ENCODE assay signal across 25 mouse cellular contexts in the genomic region with DNA sequence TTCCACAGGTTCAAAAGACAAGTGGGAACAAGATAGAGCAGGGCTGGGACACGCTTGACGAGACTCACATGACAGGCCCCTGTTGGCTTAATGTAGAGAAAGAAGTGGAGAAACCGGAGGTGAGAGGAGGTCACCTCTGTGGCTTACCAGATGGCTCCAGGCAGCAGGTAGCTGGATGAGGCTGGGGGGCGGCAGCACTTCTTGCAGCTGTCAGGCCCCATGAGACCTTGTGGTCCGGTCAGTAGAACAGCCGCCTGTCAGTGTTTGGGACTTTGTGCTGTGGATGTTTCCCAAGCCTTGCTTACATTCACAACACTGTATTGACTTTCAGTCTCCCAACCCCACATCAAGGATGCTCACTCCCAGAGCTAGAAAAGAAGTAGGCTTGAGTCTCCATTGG.
DNase-seq lines count a peak whose midpoint lies in the region; ATAC-seq and TF ChIP-seq lines count a peak whose summit lies in the region.
"Had no signal": no experiment of that assay in that cellular context is flagged by ENCODE, and none has a peak within 500 bp of the region (broad histone marks: within the 10 kb centered on the region; RNA-seq: fewer than 3 reads in every experiment).

No protein-coding gene starts in this region.

- peak; percentile 45; the same call in 1 of the 2 replicates for ATAC-seq in liver, postnatal 0 days
- ATAC-seq in liver, embryonic 11.5 days (replicated peaks; ENCODE audit: low FRiP score), result no peak
- ATAC-seq in forebrain, embryonic 15.5 days (replicated peaks), result no peak
- ATAC-seq: activated CD4-positive, CD25-positive, alpha-beta regulatory T cell, adult 4 months; CD4-positive, CD25-positive, alpha-beta regulatory T cell, adult 4 months; forebrain, embryonic 16.5 days had no signal

- H3K4me1 ChIP-seq in liver, postnatal 0 days (ENCODE audit: insufficient read depth), result no peaks in the 10 kb centered on the region
- H3K4me1 ChIP-seq in liver, embryonic 11.5 days (replicated peaks; ENCODE audit: control insufficient read depth, insufficient read depth, low read length), result no peaks in the 10 kb centered on the region
- H3K4me1 ChIP-seq in forebrain, embryonic 15.5 days, result peaks cover 11% of the 10 kb centered on the region
- H3K4me1 ChIP-seq: embryonic facial prominence, embryonic 15.5 days; hindbrain, embryonic 15.5 days had no signal

- peak; percentile 93 for DNase-seq in heart, adult 11 months
- no peak for DNase-seq in heart, postnatal 25 days (ENCODE audit: low spot score)
- no peak for DNase-seq in liver, postnatal 0 days
- no peak for DNase-seq in liver, embryonic 11.5 days (ENCODE audit: low spot score)
- DNase-seq in fat pad, adult 2 months (ENCODE audit: extremely low read depth, low read depth, low spot score), result peak; percentile 13
- DNase-seq: adrenal gland, adult 8-10 months; adrenal gland, postnatal 25 days; cerebellum, adult 11-12 months; cerebellum, adult 8-10 months; cerebellum, postnatal 10 days; cerebellum, postnatal 36 days; embryo, embryonic 11 days; gastrocnemius, adult 2 months; gastrocnemius, postnatal 25 days had no signal

- 65% methylated on average over 6 of the region's 6 CpGs for WGBS in liver, postnatal 0 days (ENCODE audit: insufficient replicate concordance)
- 90% methylated on average over 6 of the region's 6 CpGs for WGBS in liver, embryonic 11.5 days
- 94% methylated on average over 6 of the region's 6 CpGs for WGBS in forebrain, embryonic 15.5 days

- H3K27me3 ChIP-seq in liver, postnatal 0 days (ENCODE audit: insufficient read depth, low read length), result no peaks in the 10 kb centered on the region
- no peaks in the 10 kb centered on the region for H3K27me3 ChIP-seq in liver, embryonic 11.5 days (replicated peaks; ENCODE audit: control insufficient read depth, insufficient read depth, low read length)
- H3K27me3 ChIP-seq in forebrain, embryonic 15.5 days, result no peaks in the 10 kb centered on the region
- H3K27me3 ChIP-seq: embryonic facial prominence, embryonic 15.5 days; forebrain, embryonic 12.5 days; heart, embryonic 13.5 days; hindbrain, embryonic 12.5 days; hindbrain, embryonic 15.5 days had no signal

- H3K27ac ChIP-seq in liver, postnatal 0 days (ENCODE audit: low read depth), result no peak overlapping the region
- no peak overlapping the region for H3K27ac ChIP-seq in liver, embryonic 11.5 days (ENCODE audit: low read depth, low read length)
- H3K27ac ChIP-seq in forebrain, embryonic 15.5 days (replicated peaks), result no peak overlapping the region
- H3K27ac ChIP-seq: embryonic facial prominence, embryonic 15.5 days; forebrain, embryonic 12.5 days; gastrocnemius, adult 2 months; heart, adult 2 months; heart, embryonic 10.5 days; heart, embryonic 13.5 days; hindbrain, embryonic 12.5 days; hindbrain, embryonic 15.5 days had no signal

- H3K4me3 ChIP-seq in liver, postnatal 0 days (ENCODE audit: low read depth, low read length), result no peak overlapping the region
- H3K4me3 ChIP-seq in liver, embryonic 11.5 days (ENCODE audit: low read depth, low read length), result no peak overlapping the region
- H3K4me3 ChIP-seq in forebrain, embryonic 15.5 days, result no peak overlapping the region
- H3K4me3 ChIP-seq: embryonic facial prominence, embryonic 15.5 days; forebrain, embryonic 12.5 days; gastrocnemius, adult 2 months; heart, adult 2 months; heart, embryonic 10.5 days; heart, embryonic 13.5 days; hindbrain, embryonic 12.5 days; hindbrain, embryonic 15.5 days had no signal

- H3K9ac ChIP-seq in liver, postnatal 0 days (replicated peaks), result no peak overlapping the region
- no peak overlapping the region for H3K9ac ChIP-seq in liver, embryonic 11.5 days (ENCODE audit: low read depth, low read length)
- no peak overlapping the region for H3K9ac ChIP-seq in forebrain, embryonic 15.5 days (replicated peaks)
- H3K9ac ChIP-seq: embryonic facial prominence, embryonic 15.5 days; forebrain, embryonic 12.5 days; heart, embryonic 13.5 days; hindbrain, embryonic 12.5 days; hindbrain, embryonic 15.5 days had no signal

- intact Hi-C loops in heart, postnatal 25 days (cut with DNase I), result no loop called here

- TF ChIP-seq CTCF in liver, postnatal 0 days (IDR thresholded peaks at IDR 0.05; ENCODE audit: low read depth), result no peak

- H3K36me3 ChIP-seq in liver, postnatal 0 days (replicated peaks; ENCODE audit: insufficient read depth, low read length), result no peaks in the 10 kb centered on the region
- H3K36me3 ChIP-seq in liver, embryonic 11.5 days (ENCODE audit: control insufficient read depth, insufficient read depth, low read length), result no peaks in the 10 kb centered on the region
- peaks cover 53% of the 10 kb centered on the region for H3K36me3 ChIP-seq in forebrain, embryonic 15.5 days

- no peak overlapping the region for H3K4me2 ChIP-seq in liver, postnatal 0 days (ENCODE audit: low read depth, low read length)
- H3K4me2 ChIP-seq in liver, embryonic 11.5 days, result no peak overlapping the region
- H3K4me2 ChIP-seq in forebrain, embryonic 15.5 days (replicated peaks), result no peak overlapping the region
- H3K4me2 ChIP-seq: embryonic facial prominence, embryonic 15.5 days; forebrain, embryonic 12.5 days; heart, embryonic 13.5 days; hindbrain, embryonic 12.5 days; hindbrain, embryonic 15.5 days had no signal

- no peaks in the 10 kb centered on the region for H3K9me3 ChIP-seq in liver, postnatal 0 days (ENCODE audit: low read length)
- H3K9me3 ChIP-seq in liver, embryonic 11.5 days (ENCODE audit: control insufficient read depth, low read length), result no peaks in the 10 kb centered on the region
- H3K9me3 ChIP-seq in forebrain, embryonic 15.5 days, result no peaks in the 10 kb centered on the region
- H3K9me3 ChIP-seq: embryonic facial prominence, embryonic 15.5 days; forebrain, embryonic 12.5 days; heart, embryonic 10.5 days; heart, embryonic 13.5 days; hindbrain, embryonic 12.5 days; hindbrain, embryonic 15.5 days had no signal

- no peak for TF ChIP-seq EP300 in liver, postnatal 0 days (IDR thresholded peaks at IDR 0.05; ENCODE audit: low read depth)

Comparison
In these comparisons a context has a peak if more than half of its experiments do, and no peak if none do; other contexts are left out.
1. DNase-seq: peak in heart, adult 11 months (single experiment) and fat pad, adult 2 months (single experiment); none in heart, postnatal 25 days (single experiment), liver, postnatal 0 days (single experiment) and liver, embryonic 11.5 days (single experiment).